Comparison of ENCODE assay signal across 10 mouse cellular contexts in the genomic region with DNA sequence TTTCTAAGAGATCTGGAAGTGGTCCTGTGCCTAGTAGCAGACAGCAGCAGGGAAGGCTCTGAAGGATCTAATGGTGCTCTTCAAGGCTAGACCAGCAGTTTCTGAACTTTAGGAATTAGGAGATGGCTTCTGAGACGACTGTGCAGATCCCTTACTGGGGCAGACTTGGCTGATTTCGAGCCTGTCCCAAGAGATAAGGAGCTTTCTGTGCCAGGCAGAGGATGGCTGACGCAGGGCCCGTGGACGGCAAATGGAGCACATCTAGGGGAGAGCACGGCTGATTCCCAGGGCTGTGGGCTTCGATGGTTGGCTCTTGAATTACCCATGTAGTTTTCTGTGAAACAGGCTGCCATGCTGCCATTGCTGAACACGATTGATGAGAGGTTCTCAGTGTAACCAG.
"Had no signal": no experiment of that assay in that cellular context is flagged by ENCODE, and none has a peak within 500 bp of the region (broad histone marks: within the 10 kb centered on the region; RNA-seq: fewer than 3 reads in every experiment).

No protein-coding gene starts in this region.

- DNase-seq: lung, adult 18-20 months; lung, postnatal 36 days; right cerebral cortex, adult 18-20 months; right cerebral cortex, postnatal 25 days; thymus, postnatal 36 days had no signal

- H3K27me3 ChIP-seq: limb, embryonic 15.5 days had no signal

- H3K4me3 ChIP-seq: limb, embryonic 15.5 days had no signal

- ATAC-seq: intestine, postnatal 0 days; midbrain, embryonic 16.5 days had no signal

- H3K9me3 ChIP-seq: limb, embryonic 15.5 days had no signal

- H3K4me2 ChIP-seq: limb, embryonic 15.5 days; midbrain, embryonic 11.5 days had no signal

- H3K9ac ChIP-seq: limb, embryonic 15.5 days had no signal

- H3K27ac ChIP-seq: kidney, postnatal 0 days; limb, embryonic 15.5 days had no signal
